Mouse (Mus musculus) midbrain, embryonic 10.5 days (tissue): ENCODE measurements around the gene Ptges3. TPM values are rescaled to one million over a fixed set of nuclear protein-coding genes. Genes with fewer than 3 reads are reported as not detected.
"Not testable (repeated sequence)": the region's sequence is repeated elsewhere in the genome, so short reads cannot be mapped to it uniquely, and the experiment has no call there.

Experiments used
- DNase-seq: peaks from one replicate; pipeline ENCODE4 v3.0.0-alpha.2; 2017; ENCODE audit warnings: low spot score
- H3K27ac ChIP-seq: fragments of 300-500 bp; sonication (generic); replicated peaks from 2 replicates; pipeline ENCODE4 v1.5.1; 2016; ENCODE audit warnings: mild to moderate bottlenecking
- H3K27me3 ChIP-seq: fragments of 300-500 bp; sonication (generic); 2 replicates; pipeline ENCODE4 v1.6.1; 2016; ENCODE audit warnings: low read depth, mild to moderate bottlenecking; ENCODE audit not compliant: poor library complexity, severe bottlenecking
- H3K36me3 ChIP-seq: fragments of 300-500 bp; sonication (generic); 2 replicates; pipeline ENCODE4 v1.6.1; 2016; ENCODE audit warnings: mild to moderate bottlenecking, moderate library complexity
- H3K4me1 ChIP-seq: fragments of 300-500 bp; sonication (generic); 2 replicates; pipeline ENCODE4 v1.6.1; 2016
- H3K4me3 ChIP-seq: fragments of 300-500 bp; sonication (generic); 2 replicates; pipeline ENCODE4 v1.5.1; 2016; ENCODE audit warnings: mild to moderate bottlenecking, moderate library complexity
- H3K9me3 ChIP-seq: fragments of 300-500 bp; sonication (generic); replicated peaks from 2 replicates; pipeline ENCODE4 v1.6.1; 2016; ENCODE audit warnings: mild to moderate bottlenecking
- WGBS: fragments of 180-500 bp; shearing (Covaris S2); methylation state at CpG from one replicate; pipeline ENCODE4 v1.1.7; 2016; 5-methylcytosine and 5-hydroxymethylcytosine counted together
- polyA plus RNA-seq: library from polyadenylated mRNA; unstranded; fragments of >200 nt; fragmentation: Nextera tagmentation; extraction: Ambion mirVana; gene quantifications from 2 replicates; pipeline ENCODE4 v1.2.1, GENCODE M21; 2016

Gene Ptges3
- polyA plus RNA-seq, 1 experiment from 2014 or later: 729 TPM

DNA sequence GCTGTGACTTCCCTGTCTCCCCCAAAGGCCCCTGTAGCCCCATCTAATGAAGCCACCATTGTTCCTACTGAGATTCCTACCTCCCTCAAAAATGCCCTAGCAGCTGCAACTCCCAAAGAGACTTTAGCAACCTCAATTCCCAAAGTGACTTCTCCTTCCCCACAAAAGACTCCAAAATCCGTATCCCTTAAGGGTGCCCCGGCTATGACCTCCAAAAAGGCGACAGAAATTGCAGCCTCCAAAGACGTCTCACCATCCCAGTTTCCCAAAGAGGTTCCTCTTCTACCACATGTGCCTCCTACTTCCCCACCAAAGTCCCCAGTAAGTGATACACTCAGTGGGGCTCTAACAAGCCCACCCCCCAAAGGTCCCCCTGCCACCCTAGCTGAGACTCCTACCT lies 17.1 kb upstream of the Ptges3 start:
- Histone ChIP-seq H3K4me1 (peaks cover 50% of the 10 kb centered on the region), H3K36me3 (peaks cover 94% of the 10 kb centered on the region), H3K27ac (no peak overlapping the region), H3K27me3 (no peaks in the 10 kb centered on the region), H3K9me3 (no peaks in the 10 kb centered on the region), H3K4me3 (no peak overlapping the region)
- 79% methylated on average over 4 of the region's 4 CpGs for WGBS
- no peak for DNase-seq

- H3K4me1 ChIP-seq: peaks cover 42% of the 10 kb centered on the region
- H3K9me3 ChIP-seq: no peaks in the 10 kb centered on the region
- no peaks in the 10 kb centered on the region for H3K27me3 ChIP-seq
- H3K4me3 ChIP-seq: no peak overlapping the region
- peaks cover 99% of the 10 kb centered on the region for H3K36me3 ChIP-seq
- DNase-seq: no peak
- WGBS: 95% methylated on average over 3 of the region's 3 CpGs
- H3K27ac ChIP-seq: no peak overlapping the region
Observed at GRCm38 (mm10) chr10:128042466-128042865, 16.3 kb upstream of the Ptges3 start.

DNA sequence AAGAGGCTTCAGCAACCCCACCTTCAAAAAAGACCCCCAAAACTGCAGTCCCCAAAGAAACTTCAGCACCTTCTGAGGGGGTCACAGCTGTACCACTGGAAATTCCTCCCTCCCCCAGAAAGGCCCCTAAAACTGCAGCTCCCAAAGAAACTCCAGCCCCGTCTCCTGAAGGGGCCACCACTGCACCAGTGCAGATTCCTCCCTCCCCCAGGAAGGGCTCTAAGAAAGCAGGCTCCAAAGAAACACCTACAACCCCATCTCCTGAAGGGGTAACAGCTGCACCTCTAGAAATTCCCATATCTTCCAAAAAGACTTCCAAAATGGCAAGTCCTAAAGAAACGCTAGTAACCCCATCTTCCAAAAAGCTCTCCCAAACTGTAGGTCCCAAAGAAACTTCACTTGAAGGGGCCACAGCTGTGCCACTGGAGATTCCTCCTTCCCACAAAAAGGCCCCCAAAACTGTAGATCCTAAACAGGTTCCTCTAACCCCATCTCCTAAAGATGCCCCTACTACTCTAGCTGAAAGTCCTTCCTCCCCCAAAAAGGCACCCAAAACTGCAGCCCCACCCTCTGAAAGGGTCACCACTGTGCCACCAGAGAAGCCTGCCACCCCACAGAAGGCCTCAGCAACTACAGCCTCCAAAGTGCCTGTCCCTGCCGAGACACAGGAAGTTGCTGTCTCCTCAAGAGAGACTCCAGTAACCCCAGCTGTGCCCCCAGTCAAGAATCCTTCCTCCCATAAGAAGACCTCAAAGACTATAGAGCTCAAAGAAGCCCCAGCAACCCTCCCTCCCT lies 15.5 kb upstream of the Ptges3 start:
- Histone ChIP-seq H3K27me3 (no peaks in the 10 kb centered on the region), H3K4me1 (peaks cover 35% of the 10 kb centered on the region), H3K9me3 (no peaks in the 10 kb centered on the region), H3K4me3 (no peak overlapping the region), H3K36me3 (peaks cover 99% of the 10 kb centered on the region), H3K27ac (no peak overlapping the region)
- 83% methylated on average over 3 of the region's 3 CpGs for WGBS
- no peak for DNase-seq

DNA sequence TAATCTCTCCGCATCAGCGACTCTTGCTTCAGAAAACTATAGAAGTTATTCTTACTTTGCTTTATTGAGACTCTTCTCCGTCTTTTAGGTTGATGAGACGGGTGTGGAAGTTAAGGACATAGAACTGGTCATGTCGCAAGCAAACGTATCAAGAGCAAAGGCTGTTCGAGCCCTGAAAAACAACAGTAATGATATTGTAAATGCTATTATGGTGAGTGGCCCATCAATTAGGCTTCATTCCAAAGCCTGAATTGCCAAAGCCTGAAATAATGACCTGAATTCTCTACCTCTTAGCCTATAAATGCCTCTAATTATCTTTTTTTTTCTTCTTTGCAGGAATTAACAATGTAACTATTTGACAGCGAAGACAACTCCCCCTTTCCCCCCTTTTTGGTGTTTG lies 10.6 kb upstream of the Ptges3 start:
- Histone ChIP-seq H3K4me3 (no peak overlapping the region), H3K36me3 (peaks cover 86% of the 10 kb centered on the region), H3K4me1 (peaks cover 15% of the 10 kb centered on the region), H3K27ac (no peak overlapping the region), H3K27me3 (no peaks in the 10 kb centered on the region), H3K9me3 (no peaks in the 10 kb centered on the region)
- DNase-seq: no peak
- WGBS: 98% methylated on average over 8 of the region's 8 CpGs

- WGBS: 97% methylated on average over 2 of the region's 2 CpGs
- Histone ChIP-seq H3K27me3 (no peaks in the 10 kb centered on the region), H3K9me3 (no peaks in the 10 kb centered on the region), H3K27ac (no peak overlapping the region), H3K4me3 (no peak overlapping the region), H3K36me3 (peaks cover 70% of the 10 kb centered on the region), H3K4me1 (peaks cover 2% of the 10 kb centered on the region)
- DNase-seq: no peak
Observed at GRCm38 (mm10) chr10:128049741-128050140, 9.0 kb upstream of the Ptges3 start.

DNA sequence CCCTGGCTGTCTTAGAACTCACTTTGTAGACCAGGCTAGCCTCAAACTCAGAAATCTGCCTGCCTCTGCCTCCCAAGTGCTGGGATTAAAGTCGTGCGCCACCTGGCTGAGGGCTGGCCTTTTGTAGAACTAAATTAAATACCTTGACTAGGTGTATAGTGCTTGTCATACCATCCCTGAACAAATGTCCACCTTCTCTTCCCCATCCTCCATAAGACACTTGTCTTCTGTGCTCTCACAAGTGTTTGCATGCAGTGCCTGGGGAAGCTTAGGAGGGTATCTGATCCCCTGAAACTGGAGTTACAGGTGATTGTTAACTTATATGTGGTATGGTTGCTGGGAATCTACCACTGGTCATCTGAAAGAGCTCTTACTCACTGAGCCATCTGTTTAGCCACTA lies 8.4 kb upstream of the Ptges3 start:
- H3K27me3 ChIP-seq: no peaks in the 10 kb centered on the region
- 93% methylated on average over 2 of the region's 2 CpGs for WGBS
- H3K27ac ChIP-seq: no peak overlapping the region
- H3K4me1 ChIP-seq: no peaks in the 10 kb centered on the region
- H3K9me3 ChIP-seq: no peaks in the 10 kb centered on the region
- H3K36me3 ChIP-seq: peaks cover 64% of the 10 kb centered on the region
- no peak overlapping the region for H3K4me3 ChIP-seq
- DNase-seq: no peak

DNA sequence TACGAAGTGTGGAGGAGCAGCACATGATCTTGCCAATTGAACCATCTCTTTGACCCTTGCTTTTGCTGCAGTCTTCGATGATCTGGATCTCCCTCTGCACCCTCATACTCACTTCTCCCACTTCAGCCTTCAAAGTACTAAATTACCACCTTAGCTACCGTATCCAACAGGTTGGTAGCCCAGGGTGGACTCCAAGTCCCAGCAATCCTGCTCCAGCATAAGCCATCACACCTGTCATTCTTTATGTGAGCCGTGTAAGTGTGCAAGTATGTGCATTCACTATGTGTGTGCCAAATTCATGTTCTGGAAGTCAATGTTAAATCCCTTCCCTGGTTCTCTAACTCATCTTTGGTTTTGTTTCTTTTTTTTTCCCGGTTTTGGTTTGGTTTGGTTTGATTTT lies 7.2 kb upstream of the Ptges3 start:
- peaks cover 52% of the 10 kb centered on the region for H3K36me3 ChIP-seq
- 96% methylated on average over 5 of the region's 5 CpGs for WGBS
- no peaks in the 10 kb centered on the region for H3K9me3 ChIP-seq

GRCm38 (mm10) chr10:128052136-128052535 lies 6.6 kb upstream of the Ptges3 start:
- 100% methylated on average over 1 of the region's 2 CpGs for WGBS
- H3K4me1 ChIP-seq, H3K9me3 ChIP-seq, H3K4me3 ChIP-seq, H3K27me3 ChIP-seq, H3K27ac ChIP-seq, DNase-seq: not testable (repeated sequence)
- H3K36me3 ChIP-seq: peaks cover 46% of the 10 kb centered on the region

More for the DNA sequence above, 7.2 kb upstream of the Ptges3 start:
- H3K27me3 ChIP-seq: no peaks in the 10 kb centered on the region
- no peak for DNase-seq
- no peak overlapping the region for H3K27ac ChIP-seq
- H3K4me3 ChIP-seq: no peak overlapping the region
- H3K4me1 ChIP-seq: no peaks in the 10 kb centered on the region

DNA sequence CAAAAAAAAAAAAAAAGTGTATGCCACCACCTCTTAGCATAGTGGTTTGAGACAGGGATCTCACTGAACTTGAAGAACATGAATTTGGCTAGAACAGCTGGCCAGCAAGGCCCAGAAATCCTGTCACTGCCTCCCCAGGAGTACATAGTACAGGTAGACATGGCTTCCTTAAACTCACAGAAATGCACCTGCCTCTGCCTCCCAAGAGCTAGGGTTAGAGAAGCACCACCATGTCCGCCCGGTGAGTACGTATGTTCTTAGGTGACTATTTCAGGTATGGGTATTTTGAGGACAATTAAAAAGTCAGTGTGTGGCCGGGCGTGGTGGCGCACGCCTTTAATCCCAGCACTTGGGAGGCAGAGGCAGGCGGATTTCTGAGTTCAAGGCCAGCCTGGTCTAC lies 5.8 kb upstream of the Ptges3 start:
- Histone ChIP-seq H3K4me1 (peaks cover 5% of the 10 kb centered on the region), H3K4me3 (no peak overlapping the region), H3K9me3 (no peaks in the 10 kb centered on the region), H3K27me3 (no peaks in the 10 kb centered on the region), H3K27ac (no peak overlapping the region), H3K36me3 (peaks cover 38% of the 10 kb centered on the region)
- 92% methylated on average over 8 of the region's 8 CpGs for WGBS
- DNase-seq: no peak

- Histone ChIP-seq H3K36me3 (peaks cover 26% of the 10 kb centered on the region), H3K9me3 (no peaks in the 10 kb centered on the region), H3K27me3 (no peaks in the 10 kb centered on the region), H3K4me3 (peak overlapping the region; percentile 72), H3K4me1 (peaks cover 36% of the 10 kb centered on the region), H3K27ac (peak overlapping the region; percentile 99)
- WGBS: 1% methylated on average over 18 of the region's 18 CpGs
- DNase-seq: no peak
Observed at GRCm38 (mm10) chr10:128058184-128058583, 570 bp upstream of the Ptges3 start.

- H3K36me3 ChIP-seq: peaks cover 38% of the 10 kb centered on the region
- H3K9me3 ChIP-seq: no peaks in the 10 kb centered on the region
- peaks cover 36% of the 10 kb centered on the region for H3K4me1 ChIP-seq
- DNase-seq: peak; percentile 72
- peak overlapping the region; percentile 72 for H3K4me3 ChIP-seq
- H3K27ac ChIP-seq: peak overlapping the region; percentile 99
- under 1% methylated on average over 62 of the region's 62 CpGs for WGBS
- no peaks in the 10 kb centered on the region for H3K27me3 ChIP-seq
Observed at GRCm38 (mm10) chr10:128059207-128059981, 640 bp downstream of the Ptges3 start.

DNA sequence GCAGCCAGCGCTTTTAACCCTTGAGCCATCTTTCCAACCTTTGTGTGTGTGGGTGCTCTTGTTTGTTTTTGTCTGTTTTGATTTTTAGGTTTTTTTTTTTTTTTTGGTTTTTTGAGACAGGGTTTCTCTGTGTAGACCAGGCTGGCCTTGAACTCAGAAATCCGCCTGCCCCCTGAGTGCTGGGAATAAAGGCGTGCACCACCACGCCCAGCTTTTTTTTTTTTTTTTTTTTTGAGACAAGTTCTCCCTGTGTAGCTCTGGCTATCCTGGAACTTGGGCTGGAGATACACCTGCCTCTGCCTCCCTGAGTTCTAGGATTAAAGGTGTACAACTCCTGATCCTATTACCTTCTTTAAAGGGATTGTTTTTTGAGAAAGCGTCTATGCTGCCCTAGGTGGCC lies 2.4 kb downstream of the Ptges3 start:
- H3K27ac ChIP-seq: peak overlapping the region; percentile 52; the same call in 1 of the 2 replicates
- WGBS: 89% methylated on average over 5 of the region's 5 CpGs

More for the DNA sequence above, 2.4 kb downstream of the Ptges3 start:
- Histone ChIP-seq H3K9me3 (no peaks in the 10 kb centered on the region), H3K4me1 (peaks cover 36% of the 10 kb centered on the region), H3K27me3 (no peaks in the 10 kb centered on the region), H3K4me3 (peak overlapping the region; percentile 72), H3K36me3 (peaks cover 50% of the 10 kb centered on the region)
- no peak for DNase-seq
